Mouse (Mus musculus) heart, adult 2 months (tissue): ENCODE measurements at regions not wholly inside any gene's neighbourhood (a gene's known extent, or its start where the extent isn't known, plus 50 kb on each side); places are given as distances from the start of the nearest gene placed in this dataset.

ENCODE experiments used
- DNase-seq, 2 experiments: peaks; one replicate each; pipeline ENCODE4 v3.0.0; 2021
- H3K27ac ChIP-seq: fragments of 200-600 bp; 2 replicates; pipeline ENCODE4 v1.8.1; 2022
- H3K27me3 ChIP-seq: fragments of 200-500 bp; 2 replicates; pipeline ENCODE4 v1.6.1; 2012; ENCODE audit warnings: mild to moderate bottlenecking, low read length, inconsistent platforms, mixed read lengths; ENCODE audit not compliant: control insufficient read depth, insufficient read depth
- H3K36me3 ChIP-seq: fragments of 200-500 bp; 2 replicates; pipeline ENCODE4 v1.6.1; 2012; ENCODE audit warnings: low read length, inconsistent platforms; ENCODE audit not compliant: control insufficient read depth, insufficient read depth
- H3K4me1 ChIP-seq: fragments of 200-500 bp; 2 replicates; pipeline ENCODE4 v1.6.1; 2011; ENCODE audit warnings: low read length; ENCODE audit not compliant: control insufficient read depth, insufficient read depth
- H3K4me3 ChIP-seq: fragments of 200-600 bp; 2 replicates; pipeline ENCODE4 v1.8.1; 2022
- H3K79me2 ChIP-seq: fragments of 200-500 bp; replicated peaks from 2 replicates; pipeline ENCODE4 v1.6.1; 2012; ENCODE audit warnings: mild to moderate bottlenecking, inconsistent platforms, low read length, moderate library complexity, mixed read lengths; ENCODE audit not compliant: control insufficient read depth, insufficient read depth
- H3K9ac ChIP-seq: fragments of 200-500 bp; 2 replicates; pipeline ENCODE4 v1.6.1; 2012; ENCODE audit warnings: low read depth, mild to moderate bottlenecking, control low read depth, inconsistent platforms, low read length, mixed read lengths
- CTCF ChIP-seq: fragments of 200-600 bp; IDR thresholded peaks from 2 replicates; pipeline ENCODE4 v1.8.1; 2022; ENCODE audit warnings: antibody characterized with exemption, mild to moderate bottlenecking, moderate library complexity
- EP300 ChIP-seq: fragments of 200-500 bp; IDR thresholded peaks from 2 replicates; pipeline ENCODE4 v1.6.1; 2011; ENCODE audit warnings: low read depth, low read length, control low read depth; ENCODE audit not compliant: insufficient read depth
- POLR2A ChIP-seq: fragments of 200-500 bp; IDR thresholded peaks from 2 replicates; pipeline ENCODE4 v1.6.1; 2011; ENCODE audit warnings: mild to moderate bottlenecking, low read depth, low read length, control low read depth; ENCODE audit not compliant: insufficient read depth
- whole genome bisulfite sequencing: fragments of 180-500 bp; shearing (Covaris S2); methylation state at CpG from one replicate; pipeline ENCODE4 v1.1.7; 2018; 5-methylcytosine and 5-hydroxymethylcytosine counted together
- intact Hi-C: fragments of 180-260 bp; cut with DNase I; formaldehyde crosslinking; loops from one replicate; pipeline ENCODE4 v1.15.1; 2025

DNA sequence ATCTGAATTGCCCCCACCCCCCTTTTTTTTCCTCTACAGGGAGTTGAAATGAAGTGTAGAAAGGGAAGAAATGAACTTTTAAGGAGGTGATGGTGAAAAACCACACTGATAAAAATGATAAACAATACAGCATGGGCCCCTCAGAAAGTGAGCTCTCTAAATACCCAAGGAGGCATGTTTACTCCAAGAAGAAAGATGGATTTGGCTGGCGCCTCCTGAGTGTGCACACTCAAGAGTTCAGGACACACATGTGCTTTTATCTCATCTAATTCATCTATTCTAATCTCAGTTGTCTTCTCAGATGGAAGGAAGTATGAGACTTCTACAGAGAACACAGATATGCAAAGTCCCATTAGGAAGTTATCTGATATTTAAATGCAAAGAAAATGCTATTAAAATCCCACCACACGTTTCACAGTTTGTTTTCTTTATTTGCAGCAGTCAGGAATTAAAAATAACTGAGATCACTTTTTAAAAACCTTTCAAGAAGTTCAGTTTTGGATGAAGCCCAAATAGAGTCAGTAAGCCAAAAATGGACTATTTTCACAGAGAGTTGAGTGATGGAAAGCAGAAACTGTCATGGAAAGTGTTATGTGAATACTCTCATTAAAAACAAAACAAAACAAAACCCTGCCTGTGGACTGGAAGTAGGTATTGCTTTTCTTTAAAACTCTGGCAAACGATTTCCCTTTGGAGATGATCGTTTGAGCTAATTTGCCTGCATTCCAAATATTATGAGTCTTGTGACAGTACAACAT lies 123.1 kb upstream of the Mdfic start:
- TF ChIP-seq EP300: no peak
- TF ChIP-seq POLR2A: no peak
- TF ChIP-seq CTCF: no peak
- 44% methylated on average over 4 of the region's 4 CpGs for WGBS
- Histone ChIP-seq H3K27me3 (no peaks in the 10 kb centered on the region), H3K27ac (no peak overlapping the region), H3K4me1 (no peaks in the 10 kb centered on the region), H3K4me3 (no peak overlapping the region), H3K9ac (no peak overlapping the region), H3K36me3 (no peaks in the 10 kb centered on the region), H3K79me2 (no peaks in the 10 kb centered on the region)
- intact Hi-C loops: no loop called here
- DNase-seq: no peak

DNA sequence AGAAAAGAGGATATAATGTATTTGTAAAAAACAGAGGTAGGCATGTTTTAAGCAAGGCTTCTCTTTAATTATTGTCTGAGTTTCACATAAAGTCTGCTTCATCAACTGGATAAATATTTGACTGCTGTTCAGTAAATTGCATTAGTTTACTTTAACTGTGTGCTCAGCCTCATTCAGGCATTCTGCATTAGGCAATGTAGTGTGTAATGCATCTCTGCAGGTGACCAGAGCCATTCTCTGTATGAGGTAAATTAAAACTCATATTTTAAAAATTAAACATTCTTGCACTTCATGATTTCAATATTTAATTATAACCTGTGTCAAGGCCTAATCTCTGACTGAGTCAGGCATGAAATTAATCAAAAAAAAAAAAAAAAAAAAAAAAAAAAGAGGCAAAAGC lies 110.3 kb upstream of the Mdfic start:
- intact Hi-C loops: no loop called here
- H3K9ac ChIP-seq: no peak overlapping the region
- H3K4me1 ChIP-seq: no peaks in the 10 kb centered on the region
- H3K27ac ChIP-seq: no peak overlapping the region
- TF ChIP-seq EP300 (no peak), POLR2A (no peak), CTCF (no peak)
- H3K4me3 ChIP-seq: no peak overlapping the region
- DNase-seq: no peak
- no peaks in the 10 kb centered on the region for H3K27me3 ChIP-seq
- H3K79me2 ChIP-seq: no peaks in the 10 kb centered on the region
- H3K36me3 ChIP-seq: no peaks in the 10 kb centered on the region

- no peaks in the 10 kb centered on the region for H3K79me2 ChIP-seq
- H3K27me3 ChIP-seq: no peaks in the 10 kb centered on the region
- TF ChIP-seq CTCF (no peak), EP300 (no peak)
- intact Hi-C loops: loop anchor here (10.0 kb wide), 1 partner anchor 169 kb away; no protein-coding TSS in a partner anchor
- H3K36me3 ChIP-seq: no peaks in the 10 kb centered on the region
- no peaks in the 10 kb centered on the region for H3K4me1 ChIP-seq
- 67% methylated on average over 3 of the region's 3 CpGs for WGBS
- no peak overlapping the region for H3K27ac ChIP-seq
- H3K4me3 ChIP-seq: peak overlapping the region; percentile 19; the same call in 1 of the 2 replicates
- no peak for DNase-seq
- H3K9ac ChIP-seq: no peak overlapping the region
These were observed 94.4 kb upstream of the Mdfic start for GRCm38 (mm10) chr6:15625910-15626564.

- no peak for DNase-seq
- intact Hi-C loops: no loop called here
- 75% methylated on average over 14 of the region's 14 CpGs for WGBS
- Histone ChIP-seq H3K79me2 (no peaks in the 10 kb centered on the region), H3K4me1 (no peaks in the 10 kb centered on the region), H3K4me3 (no peak overlapping the region), H3K27ac (no peak overlapping the region), H3K9ac (no peak overlapping the region), H3K36me3 (no peaks in the 10 kb centered on the region), H3K27me3 (no peaks in the 10 kb centered on the region)
- TF ChIP-seq EP300: no peak
- TF ChIP-seq POLR2A: no peak
- no peak for TF ChIP-seq CTCF
These were observed 81.9 kb upstream of the Mdfic start for GRCm38 (mm10) chr6:15638548-15638947.

- H3K9ac ChIP-seq: no peak overlapping the region
- no peak for TF ChIP-seq POLR2A
- TF ChIP-seq EP300: no peak
- no peak for TF ChIP-seq CTCF
- H3K36me3 ChIP-seq: no peaks in the 10 kb centered on the region
- 67% methylated on average over 4 of the region's 4 CpGs for WGBS
- no peaks in the 10 kb centered on the region for H3K79me2 ChIP-seq
- no peaks in the 10 kb centered on the region for H3K27me3 ChIP-seq
- no peak for DNase-seq
- H3K27ac ChIP-seq: no peak overlapping the region
- intact Hi-C loops: no loop called here
- no peaks in the 10 kb centered on the region for H3K4me1 ChIP-seq
- H3K4me3 ChIP-seq: no peak overlapping the region
These were observed 81.1 kb upstream of the Mdfic start for GRCm38 (mm10) chr6:15639378-15639777.

DNA sequence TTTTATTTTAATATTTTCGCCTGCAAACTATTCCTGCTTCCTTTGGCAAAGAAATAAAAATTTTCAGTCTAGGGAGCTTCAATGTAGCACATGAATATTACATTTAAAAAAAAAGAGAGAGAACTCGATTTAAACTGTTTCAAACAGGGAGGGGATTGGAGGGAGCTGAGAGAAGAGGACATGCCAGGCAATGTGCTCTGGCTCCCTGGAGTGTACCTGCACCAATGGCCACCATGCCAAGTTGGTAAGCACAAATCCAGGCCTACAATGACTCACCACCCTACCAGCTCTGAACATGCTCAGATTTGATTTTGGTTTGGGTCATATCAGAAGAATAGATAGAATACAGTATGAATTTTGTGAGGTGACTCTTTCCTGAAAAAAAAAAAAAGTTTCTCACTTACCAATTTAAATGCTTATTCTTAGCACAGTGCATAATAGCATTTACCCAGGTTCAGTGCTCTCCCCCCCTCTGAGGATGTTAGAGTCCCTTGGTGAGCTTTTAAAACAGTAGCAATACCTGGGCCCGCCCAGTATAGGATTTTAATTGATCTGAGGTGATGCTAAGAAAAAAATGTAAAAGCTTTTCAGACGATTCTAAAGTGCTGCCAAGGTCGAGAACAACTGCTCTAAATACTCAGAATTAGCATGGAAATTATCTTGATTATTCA lies 80.5 kb upstream of the Mdfic start:
- no peak for TF ChIP-seq POLR2A
- no peak for TF ChIP-seq EP300
- TF ChIP-seq CTCF: no peak
- no peaks in the 10 kb centered on the region for H3K27me3 ChIP-seq
- H3K4me1 ChIP-seq: no peaks in the 10 kb centered on the region
- 58% methylated on average over 5 of the region's 5 CpGs for WGBS
- H3K36me3 ChIP-seq: no peaks in the 10 kb centered on the region
- intact Hi-C loops: no loop called here
- no peak overlapping the region for H3K27ac ChIP-seq
- no peak overlapping the region for H3K4me3 ChIP-seq
- DNase-seq: no peak
- H3K79me2 ChIP-seq: no peaks in the 10 kb centered on the region
- H3K9ac ChIP-seq: no peak overlapping the region
